Mouse (Mus musculus): Measurements from ENCODE around the gene Otop3.
A peak's percentile ranks its signal among the peaks of the same experiment; 100 is the strongest.

Otop3 gene

GRCm38 (mm10) chr11:115318245-115319027 is 16.1 kb upstream of the Otop3 start:
- no peak for DNase-seq (ENCODE audit: low spot score in 2 of 2)

DNA sequence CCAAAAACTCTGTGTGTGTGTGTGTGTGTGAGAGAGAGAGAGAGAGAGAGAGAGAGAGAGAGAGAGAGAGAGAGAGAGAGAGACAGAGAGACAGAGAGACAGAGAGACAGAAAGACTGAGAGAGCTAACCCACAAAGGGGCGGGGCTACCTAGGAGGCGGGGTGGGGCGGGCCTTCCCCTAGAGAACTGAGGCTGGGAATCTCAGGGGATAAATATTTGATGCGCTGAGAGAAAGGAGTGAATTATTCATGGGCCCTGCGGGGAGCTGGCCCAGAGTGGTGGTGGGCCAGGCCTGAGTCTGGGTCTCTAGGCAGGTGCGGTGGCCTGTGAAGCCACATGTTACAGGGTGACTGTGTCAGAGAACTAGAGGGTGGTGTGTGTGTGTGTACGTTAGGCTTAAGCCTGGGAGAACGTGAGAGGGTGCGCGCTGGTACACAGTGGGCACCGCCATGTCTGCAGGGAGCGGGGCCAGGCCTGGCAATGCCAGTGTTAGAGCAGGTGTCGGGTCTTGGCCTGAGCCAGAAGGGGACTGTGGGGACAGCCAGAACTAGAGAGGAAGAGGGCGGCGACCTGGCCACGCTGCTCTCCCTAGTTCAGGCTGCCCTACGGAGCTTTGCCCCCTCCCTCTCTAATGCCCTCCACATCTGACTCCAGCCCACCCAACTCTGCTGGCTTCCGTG is 14.7 kb upstream of the Otop3 start:
- DNase-seq (ENCODE audit: low spot score in 2 of 2) = no peak

DNA sequence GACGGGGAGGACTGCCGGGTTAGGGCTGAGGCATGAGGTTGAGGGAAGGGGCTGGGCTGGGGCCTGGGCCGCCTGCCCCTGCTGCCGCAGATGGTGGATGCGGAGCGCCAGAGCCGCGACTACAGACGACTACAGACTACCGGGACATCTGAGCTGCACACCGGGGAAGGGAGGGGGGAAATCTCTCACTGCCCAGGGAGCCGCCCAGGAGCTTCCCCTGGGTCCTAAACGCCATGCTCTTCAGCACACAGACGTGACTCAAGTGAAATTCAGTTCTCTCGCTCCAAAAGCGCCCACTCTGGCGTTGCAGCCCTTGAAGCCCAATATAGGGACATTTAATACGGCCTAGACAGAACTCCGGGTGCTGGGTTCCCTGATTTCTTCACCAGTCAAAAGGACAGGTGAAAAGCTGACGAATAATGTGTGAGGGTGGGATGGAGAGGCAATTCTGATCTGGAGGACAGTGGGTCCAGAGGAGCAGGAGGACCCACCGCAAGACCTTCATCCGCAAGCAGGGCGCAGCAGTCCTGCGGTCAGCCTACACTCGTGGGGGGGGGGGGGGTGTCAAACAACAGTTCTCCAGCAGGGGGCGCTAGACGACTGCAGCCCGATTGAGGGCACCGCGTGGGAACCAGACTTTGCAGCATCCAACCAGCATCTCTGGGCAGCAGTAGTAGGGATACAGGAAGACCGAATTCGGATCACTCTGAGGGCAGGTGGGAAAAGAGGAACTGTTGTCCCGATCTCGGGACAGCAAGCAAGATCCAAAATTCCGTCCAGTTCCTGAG is 12.4 kb upstream of the Otop3 start, which contains the start of gene Ush1g:
Gene Ush1g (minus strand): TSS at position 136 of the 788 bp plus-strand sequence.
- DNase-seq (ENCODE audit: low spot score in 2 of 2) = peak in 1 of 2 experiments; percentile 47

DNA sequence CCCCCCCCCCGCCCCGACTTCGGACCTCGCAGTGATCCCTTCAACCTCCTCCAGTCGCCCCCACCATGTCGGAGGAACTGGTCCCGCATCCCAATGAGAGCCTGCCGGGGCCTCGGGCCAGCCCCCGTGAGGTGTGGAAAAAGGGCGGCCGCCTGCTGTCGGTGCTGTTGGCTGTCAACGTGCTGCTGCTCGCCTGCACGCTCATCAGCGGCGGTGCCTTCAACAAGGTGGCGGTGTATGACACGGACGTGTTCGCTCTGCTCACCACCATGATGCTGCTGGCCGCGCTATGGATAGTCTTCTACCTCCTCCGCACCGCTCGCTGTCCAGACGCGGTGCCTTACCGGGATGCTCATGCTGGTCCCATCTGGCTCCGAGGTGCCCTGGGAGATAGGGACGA is 11.2 kb upstream of the Otop3 start:
- no peak for DNase-seq (ENCODE audit: low spot score in 2 of 2)

DNA sequence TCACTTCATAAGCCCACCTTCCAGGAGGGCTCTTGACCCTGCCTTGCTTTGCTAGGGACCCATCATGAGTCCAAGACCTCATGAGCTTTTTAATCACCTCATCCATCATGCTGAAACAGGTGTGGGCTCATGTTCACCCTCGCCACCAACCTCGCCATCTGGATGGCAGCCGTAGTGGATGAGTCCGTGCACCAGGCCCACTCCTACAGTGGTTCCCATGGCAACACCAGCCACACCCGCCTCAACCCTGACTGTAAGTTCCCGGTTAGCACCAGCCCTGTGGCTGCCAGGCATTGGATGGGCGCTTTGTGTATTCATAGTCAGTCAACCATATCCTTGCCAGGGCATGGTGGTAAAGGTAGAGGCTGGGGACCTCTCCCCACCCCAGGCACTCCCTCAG is 7.8 kb upstream of the Otop3 start:
- no peak for DNase-seq (ENCODE audit: low spot score in 2 of 2)

- DNase-seq (ENCODE audit: low spot score in 2 of 2) = no peak
Observed at GRCm38 (mm10) chr11:115329339-115329738, 5.2 kb upstream of the Otop3 start.

GRCm38 (mm10) chr11:115335223-115335622 is 692 bp downstream of the Otop3 start:
- peak in 1 of 2 experiments; percentile 53 for DNase-seq (ENCODE audit: low spot score in 2 of 2)

GRCm38 (mm10) chr11:115336115-115336514 is 1.6 kb downstream of the Otop3 start:
- DNase-seq (ENCODE audit: low spot score in 2 of 2) = no peak

- no peak for DNase-seq (ENCODE audit: low spot score in 2 of 2)
Observed at GRCm38 (mm10) chr11:115337350-115337749, 2.8 kb downstream of the Otop3 start.

GRCm38 (mm10) chr11:115337826-115338225 is 3.3 kb downstream of the Otop3 start:
- no peak for DNase-seq (ENCODE audit: low spot score in 2 of 2)

GRCm38 (mm10) chr11:115341246-115341645 is 6.7 kb downstream of the Otop3 start:
- DNase-seq (ENCODE audit: low spot score in 2 of 2) = no peak

DNA sequence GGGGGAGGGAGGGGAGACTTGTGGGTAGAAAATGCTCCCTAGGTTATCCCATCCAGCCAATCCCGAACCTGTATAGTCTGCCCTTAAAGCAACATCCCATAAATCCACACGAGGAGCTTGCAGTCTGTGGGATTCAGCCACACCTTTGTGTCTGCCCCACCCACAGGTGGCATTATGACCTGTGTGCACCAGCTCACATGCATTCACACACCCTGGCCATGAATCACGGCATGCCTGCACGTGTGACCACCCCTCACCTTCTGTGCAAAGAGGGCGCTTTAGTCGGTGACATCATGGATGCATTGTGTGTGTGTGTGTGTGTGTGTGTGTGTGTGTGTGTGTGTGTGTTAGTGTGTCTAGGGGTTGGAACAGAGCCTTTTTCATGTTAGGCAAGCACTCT is 7.3 kb downstream of the Otop3 start:
- DNase-seq (ENCODE audit: low spot score in 2 of 2) = no peak

- no peak for DNase-seq (ENCODE audit: low spot score in 2 of 2)
Observed at GRCm38 (mm10) chr11:115344967-115345366, 10.4 kb downstream of the Otop3 start.

DNA sequence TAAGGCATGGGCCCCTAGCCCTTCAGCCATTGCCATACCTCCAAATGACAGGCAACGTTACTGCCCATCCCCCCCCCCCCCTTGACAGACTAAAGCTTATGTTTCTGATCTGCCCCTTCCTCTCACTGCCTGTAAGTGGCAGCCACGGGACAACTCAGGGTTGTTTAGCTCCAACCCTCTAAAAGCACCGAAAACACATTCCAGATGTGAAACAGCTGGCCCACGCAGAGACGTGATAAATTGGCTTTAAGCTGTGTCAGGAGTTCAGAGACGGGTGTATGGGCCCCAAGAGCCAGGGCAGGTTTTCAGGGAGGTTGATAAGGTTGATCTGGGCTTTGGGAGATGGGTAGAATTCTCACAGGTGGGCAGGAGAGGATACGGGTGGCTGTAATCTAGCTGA is 11.0 kb downstream of the Otop3 start:
- DNase-seq (ENCODE audit: low spot score in 2 of 2) = no peak

DNA sequence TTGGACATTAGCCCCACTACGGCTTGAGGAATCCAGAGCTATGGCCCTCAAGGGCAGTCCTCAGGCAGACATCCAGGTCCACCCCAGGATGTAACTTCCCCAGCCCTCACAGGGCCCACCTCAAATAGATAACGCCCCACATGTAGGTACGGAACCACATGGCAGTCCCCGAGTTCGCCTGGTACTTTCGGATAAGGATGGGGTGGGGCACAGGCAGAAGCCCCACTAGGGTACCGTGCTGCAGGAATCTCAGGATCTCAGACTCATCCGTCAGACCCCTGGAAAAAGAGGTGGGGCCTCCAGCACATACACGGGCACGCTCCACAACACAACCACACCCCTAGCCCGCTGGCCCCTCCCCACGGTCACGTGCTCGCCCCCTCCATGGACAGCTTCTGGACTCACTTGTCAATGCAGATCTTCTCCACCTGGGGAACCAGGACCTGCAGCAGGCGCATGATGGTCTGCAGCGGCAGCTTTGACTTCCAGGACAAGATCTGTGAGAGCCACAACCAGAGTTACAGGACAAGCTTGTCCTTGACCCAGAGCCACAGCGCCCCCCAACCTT is 14.2 kb downstream of the Otop3 start:
- no peak for DNase-seq (ENCODE audit: low spot score in 2 of 2)

DNA sequence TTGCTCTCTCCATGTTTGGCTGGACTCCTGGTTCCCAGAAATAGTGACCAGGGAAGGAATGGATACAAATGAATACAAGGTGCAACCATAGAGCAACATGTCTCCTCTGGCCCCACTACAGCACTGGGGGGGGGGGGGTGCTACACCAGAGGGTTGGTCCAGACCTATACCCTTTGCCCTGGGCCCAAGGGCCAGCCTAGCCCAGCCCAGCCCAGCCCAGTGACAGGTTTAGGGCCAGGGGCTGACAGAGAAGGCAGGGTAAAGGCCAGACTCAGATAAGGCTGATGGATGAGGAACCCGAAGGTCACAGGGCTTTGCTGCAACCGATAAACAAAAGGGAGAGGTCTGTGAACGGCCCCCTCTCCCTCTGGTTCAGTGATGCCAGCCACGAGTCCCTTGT is 15.4 kb downstream of the Otop3 start:
- no peak for DNase-seq (ENCODE audit: low spot score in 2 of 2)

- DNase-seq (ENCODE audit: low spot score in 2 of 2) = no peak
Observed at GRCm38 (mm10) chr11:115353375-115353774, 18.8 kb downstream of the Otop3 start.

- peak; percentile 77 to 84 for DNase-seq (ENCODE audit: low spot score in 2 of 2)
Observed at GRCm38 (mm10) chr11:115354183-115354582, 19.7 kb downstream of the Otop3 start.

GRCm38 (mm10) chr11:115358468-115358867 is 23.9 kb downstream of the Otop3 start:
- DNase-seq (ENCODE audit: low spot score in 2 of 2) = peak; percentile 70 to 81

DNA sequence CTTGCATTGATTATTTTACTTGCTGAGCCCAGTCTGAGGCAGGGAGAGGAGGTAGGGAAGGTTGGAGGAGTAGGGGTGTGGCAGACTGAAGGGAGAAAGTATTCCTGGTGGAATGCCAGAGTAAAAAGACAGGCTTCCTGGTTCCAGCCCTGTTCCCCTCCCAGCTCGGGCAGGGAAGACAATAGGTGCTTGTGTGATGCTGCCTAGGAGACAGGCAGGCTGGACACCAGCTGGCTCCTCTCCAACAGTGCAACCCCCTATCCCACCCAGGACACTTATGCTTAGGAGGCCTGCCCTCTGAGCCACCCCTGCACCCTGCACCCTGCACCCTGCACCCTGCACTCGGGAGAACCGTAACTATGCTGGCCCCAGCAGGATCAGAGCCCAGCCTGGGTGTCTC is 24.8 kb downstream of the Otop3 start:
- DNase-seq (ENCODE audit: low spot score in 2 of 2) = no peak

GRCm38 (mm10) chr11:115359726-115360125 is 25.2 kb downstream of the Otop3 start:
- no peak for DNase-seq (ENCODE audit: low spot score in 2 of 2)

GRCm38 (mm10) chr11:115364136-115364535 is 29.6 kb downstream of the Otop3 start:
- no peak for DNase-seq (ENCODE audit: low spot score in 2 of 2)

All from right cerebral cortex, postnatal 10 days (tissue).